Mouse (Mus musculus) gastrocnemius, adult 8-10 months (tissue): ENCODE results near the gene Smc3. TPM values are rescaled to one million over a fixed set of nuclear protein-coding genes. Genes with fewer than 3 reads are reported as not detected.

Experiments used
- DNase-seq, 2 experiments: peaks; one replicate each; pipeline ENCODE4 v3.0.0; 2022; ENCODE audit warnings: low spot score in 2 of 2
- total RNA-seq, 4 experiments: library from RNA; stranded (reverse); gene quantifications; 2 replicates each; pipeline ENCODE4 v1.2.4; 2022

Smc3 gene
- total RNA-seq: 10 to 100 TPM; 10.7 to 17.5 (median 14.9) TPM

GRCm38 (mm10) chr19:53599757-53600539 lies at the start of gene Smc3:
Gene Smc3 (plus strand): TSS chr19:53600398.
- peak; percentile 98 to 99 for DNase-seq

GRCm38 (mm10) chr19:53550972-53551371 lies 49.2 kb upstream of the Smc3 start:
- no peak for DNase-seq

GRCm38 (mm10) chr19:53552216-53552786 lies 47.9 kb upstream of the Smc3 start:
- DNase-seq: no peak

GRCm38 (mm10) chr19:53552795-53553194 lies 47.4 kb upstream of the Smc3 start:
- DNase-seq: no peak

GRCm38 (mm10) chr19:53554402-53554801 lies 45.8 kb upstream of the Smc3 start:
- no peak for DNase-seq

GRCm38 (mm10) chr19:53554981-53555616 lies 45.1 kb upstream of the Smc3 start:
- no peak for DNase-seq

- DNase-seq: no peak
These were observed 43.4 kb upstream of the Smc3 start for GRCm38 (mm10) chr19:53556841-53557240.

- no peak for DNase-seq
These were observed 42.8 kb upstream of the Smc3 start for GRCm38 (mm10) chr19:53557267-53557936.

GRCm38 (mm10) chr19:53560436-53560835 lies 39.8 kb upstream of the Smc3 start:
- no peak for DNase-seq

GRCm38 (mm10) chr19:53564174-53564573 lies 36.0 kb upstream of the Smc3 start:
- DNase-seq: no peak

GRCm38 (mm10) chr19:53565565-53566277 lies 34.5 kb upstream of the Smc3 start:
- no peak for DNase-seq

GRCm38 (mm10) chr19:53567864-53568263 lies 32.3 kb upstream of the Smc3 start:
- DNase-seq: no peak

- no peak for DNase-seq
These were observed 31.6 kb upstream of the Smc3 start for GRCm38 (mm10) chr19:53568553-53568952.

- DNase-seq: no peak
These were observed 29.1 kb upstream of the Smc3 start for GRCm38 (mm10) chr19:53571056-53571455.

- no peak for DNase-seq
These were observed 28.4 kb upstream of the Smc3 start for GRCm38 (mm10) chr19:53571501-53572428.

- no peak for DNase-seq
These were observed 27.6 kb upstream of the Smc3 start for GRCm38 (mm10) chr19:53572607-53573006.

GRCm38 (mm10) chr19:53573151-53573550 lies 27.0 kb upstream of the Smc3 start:
- DNase-seq: no peak

GRCm38 (mm10) chr19:53574131-53574530 lies 26.1 kb upstream of the Smc3 start:
- DNase-seq: no peak

GRCm38 (mm10) chr19:53574546-53574945 lies 25.7 kb upstream of the Smc3 start:
- no peak for DNase-seq

- no peak for DNase-seq
These were observed 24.7 kb upstream of the Smc3 start for GRCm38 (mm10) chr19:53575296-53576010.
